Mouse (Mus musculus): ENCODE data around the gene Col6a3. TPM values are rescaled to one million over a fixed set of nuclear protein-coding genes. Genes with fewer than 3 reads are reported as not detected.

Col6a3 gene
- polyA plus RNA-seq, 1 experiment = 2.6 TPM

- no peak for DNase-seq
- WGBS = 68% methylated on average over 6 of the region's 6 CpGs
These were observed 124.8 kb downstream of the Col6a3 start for GRCm38 (mm10) chr1:90718826-90719550.

GRCm38 (mm10) chr1:90716258-90716657 lies 127.5 kb downstream of the Col6a3 start:
- WGBS = 70% methylated on average over 2 of the region's 2 CpGs
- no peak for DNase-seq
- H3K4me1 ChIP-seq (ENCODE audit: control insufficient read depth, insufficient read depth, low read length) = no peaks in the 10 kb centered on the region

More at GRCm38 (mm10) chr1:90718826-90719550, 124.8 kb downstream of the Col6a3 start:
- TF ChIP-seq CTCF (IDR thresholded peaks at IDR 0.05; ENCODE audit: borderline replicate concordance, insufficient read depth, low read depth, low read length) (no peak), POLR2A (IDR thresholded peaks at IDR 0.05; ENCODE audit: borderline replicate concordance, insufficient read depth, low read length) (no peak)
- Histone ChIP-seq H3K27me3 (ENCODE audit: control insufficient read depth, insufficient read depth, low read length) (no peaks in the 10 kb centered on the region), H3K4me1 (ENCODE audit: control insufficient read depth, insufficient read depth, low read length) (no peaks in the 10 kb centered on the region), H3K4me3 (replicated peaks; ENCODE audit: insufficient read depth, low read depth, low read length) (no peak overlapping the region), H3K27ac (ENCODE audit: insufficient read depth, low read length) (no peak overlapping the region)

More at GRCm38 (mm10) chr1:90716258-90716657, 127.5 kb downstream of the Col6a3 start:
- Histone ChIP-seq H3K4me3 (replicated peaks; ENCODE audit: insufficient read depth, low read depth, low read length) (no peak overlapping the region), H3K27me3 (ENCODE audit: control insufficient read depth, insufficient read depth, low read length) (no peaks in the 10 kb centered on the region), H3K27ac (ENCODE audit: insufficient read depth, low read length) (no peak overlapping the region)
- no peak for TF ChIP-seq POLR2A (IDR thresholded peaks at IDR 0.05; ENCODE audit: borderline replicate concordance, insufficient read depth, low read length)
- no peak for TF ChIP-seq CTCF (IDR thresholded peaks at IDR 0.05; ENCODE audit: borderline replicate concordance, insufficient read depth, low read depth, low read length)

Other genes starting within 250 kb of the Col6a3 start
- 119 and 120 TPM in 2 replicates for gene Cops8, start 241.0 kb downstream of the Col6a3 start, polyA plus RNA-seq (2012; rRNA removed)
- gene Mlph, start 71.1 kb upstream of the Col6a3 start, polyA plus RNA-seq (2012; rRNA removed) = 2.5 and 3.3 TPM in 2 replicates
- gene Prlh, start 109.1 kb upstream of the Col6a3 start, polyA plus RNA-seq (2012; rRNA removed) = 1.1 TPM in 1 of 2 replicates, not detected in the other
- gene Rab17, start 125.7 kb upstream of the Col6a3 start, polyA plus RNA-seq (2012; rRNA removed) = not detected in 2 replicates
- 50.7 and 52.3 TPM in 2 replicates for gene Lrrfip1, start 154.8 kb upstream of the Col6a3 start, polyA plus RNA-seq (2012; rRNA removed)